Mouse (Mus musculus) frontal cortex, postnatal 10 days (tissue): Measurements from ENCODE around the gene Gcc1.

Experiments
- DNase-seq, 2 experiments: peaks; one replicate each; pipeline ENCODE4 v3.0.0; 2022; ENCODE audit warnings: low spot score in 2 of 2, mixed read lengths in 1 of 2

Gene Gcc1

GRCm38 (mm10) chr6:28422651-28423290 lies 5.4 kb downstream of the Gcc1 start:
- no peak for DNase-seq

DNA sequence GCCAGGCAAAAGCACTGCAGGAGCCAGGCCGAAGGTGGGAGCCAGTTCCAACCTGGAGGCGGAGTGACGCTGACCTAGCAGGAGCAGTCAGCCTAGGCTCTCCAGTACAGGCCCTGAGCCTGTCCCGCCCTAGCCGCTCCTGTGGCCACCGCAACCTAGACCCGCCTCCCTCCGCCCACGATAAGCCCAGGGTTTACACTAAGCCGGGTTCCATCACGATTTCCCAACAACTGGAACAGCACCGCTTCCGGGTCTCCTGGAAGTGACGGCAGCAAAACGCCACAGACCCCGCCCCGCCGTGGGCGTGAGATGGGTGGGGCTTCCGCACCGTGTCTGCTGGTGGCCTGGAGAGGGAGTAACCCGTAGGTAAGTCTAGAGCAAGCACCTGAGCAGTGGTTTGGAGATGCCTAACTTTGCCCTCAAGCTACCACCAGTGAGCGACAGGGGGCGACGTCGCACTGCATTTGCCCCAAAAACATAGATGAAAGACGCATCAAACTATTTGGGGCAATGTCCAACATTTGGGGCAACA lies 6.7 kb downstream of the Gcc1 start:
- peak; percentile 90 to 93 for DNase-seq

- no peak for DNase-seq
Measured at GRCm38 (mm10) chr6:28420865-28421264, 7.3 kb downstream of the Gcc1 start.

GRCm38 (mm10) chr6:28420361-28420760 lies 7.8 kb downstream of the Gcc1 start:
- no peak for DNase-seq

- no peak for DNase-seq
Measured at GRCm38 (mm10) chr6:28419673-28420072, 8.5 kb downstream of the Gcc1 start.

GRCm38 (mm10) chr6:28418449-28418848 lies 9.7 kb downstream of the Gcc1 start:
- DNase-seq: peak in 1 of 2 experiments; percentile 65

DNA sequence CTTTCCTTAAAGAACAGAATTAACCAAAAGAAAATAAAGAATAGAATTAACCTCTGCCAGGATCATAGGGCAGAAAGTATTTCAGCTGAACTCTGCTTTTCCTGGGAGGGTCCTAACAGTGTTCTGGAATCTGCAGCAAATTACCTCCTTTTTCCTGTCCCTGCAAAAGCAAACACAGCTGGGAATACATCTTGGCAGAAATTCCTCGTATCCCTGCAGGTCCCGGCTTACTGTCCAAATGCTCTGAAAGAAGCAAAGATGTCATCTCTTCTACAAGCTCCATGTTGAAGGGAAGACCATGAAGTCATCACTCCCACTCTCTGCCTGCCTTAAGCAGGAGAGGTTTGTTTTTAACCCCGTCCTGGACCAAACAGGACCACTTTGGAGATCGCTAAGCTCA lies 11.2 kb downstream of the Gcc1 start:
- DNase-seq: no peak

GRCm38 (mm10) chr6:28411236-28411635 lies 17.0 kb downstream of the Gcc1 start:
- DNase-seq: no peak

- DNase-seq: no peak
Measured at GRCm38 (mm10) chr6:28410053-28410452, 18.1 kb downstream of the Gcc1 start.

DNA sequence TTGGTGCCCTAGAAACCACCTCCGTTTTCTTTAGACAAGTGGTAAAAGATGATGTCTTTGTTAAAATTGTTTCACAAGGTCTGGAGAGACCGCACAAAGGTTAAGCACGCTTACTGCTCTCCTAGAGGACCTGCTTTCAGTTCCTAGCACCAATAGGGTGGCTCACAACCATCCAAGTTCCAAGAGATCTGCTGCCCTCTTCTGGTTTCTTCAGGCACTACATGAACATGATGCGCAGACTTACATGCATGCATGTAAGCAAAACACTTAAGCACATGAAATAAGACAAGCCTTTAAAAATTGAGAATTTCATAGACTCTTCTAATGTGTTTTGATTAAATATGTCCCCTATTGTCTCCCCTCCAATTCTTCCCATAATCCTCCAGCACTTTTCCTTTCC lies 28.4 kb downstream of the Gcc1 start:
- DNase-seq: no peak

DNA sequence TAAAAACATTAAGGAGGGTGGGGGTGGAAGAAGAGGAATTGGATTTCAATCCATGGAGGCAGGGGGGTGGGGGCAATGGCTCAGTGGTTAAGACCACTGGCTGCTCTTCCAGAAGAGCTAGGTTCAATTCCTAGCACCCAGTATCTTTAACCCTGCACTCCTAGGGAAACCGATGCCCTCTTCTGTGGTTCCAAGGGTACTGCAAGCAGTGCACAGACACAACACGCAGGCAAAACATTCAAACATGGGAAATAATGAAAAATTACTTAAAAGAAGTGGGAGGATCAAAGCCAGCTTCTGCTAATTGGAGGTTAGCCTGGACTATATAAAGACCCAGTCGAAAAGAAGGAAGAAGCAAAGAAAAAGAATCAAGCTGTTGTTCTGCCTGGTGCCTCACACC lies 29.5 kb downstream of the Gcc1 start:
- DNase-seq: no peak

- no peak for DNase-seq
Measured at GRCm38 (mm10) chr6:28397681-28398203, 30.4 kb downstream of the Gcc1 start, which contains the start of gene Zfp800. Gene Zfp800 (minus strand): TSS chr6:28398005.

DNA sequence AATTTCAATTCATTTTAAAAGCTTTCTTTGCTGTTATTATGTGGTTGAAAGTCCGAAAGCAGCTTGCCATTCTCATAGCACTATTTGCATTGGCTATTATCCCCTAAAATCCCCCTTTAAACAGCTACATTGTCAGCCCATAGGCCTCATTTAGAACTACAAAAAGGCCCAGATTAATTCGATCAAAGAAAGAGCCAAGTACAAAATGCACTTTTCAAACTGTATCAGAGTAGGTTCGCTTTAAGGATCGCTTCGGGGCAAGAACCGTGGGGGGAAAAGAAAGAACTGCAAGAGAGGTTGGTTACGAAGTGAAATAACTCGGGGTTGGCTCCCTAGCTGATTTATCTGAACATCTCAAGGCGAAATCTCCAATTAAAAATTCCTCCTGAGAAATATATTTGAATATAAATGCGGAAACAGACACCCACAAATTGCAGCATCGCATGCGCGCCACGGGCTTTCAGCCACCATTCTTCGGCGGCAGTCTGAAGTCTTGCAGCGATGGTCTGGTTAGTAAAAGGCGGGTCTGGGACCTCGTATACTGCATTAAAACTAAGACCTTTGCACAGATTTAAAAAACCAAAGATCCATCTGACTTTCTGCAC lies 31.2 kb downstream of the Gcc1 start:
- no peak for DNase-seq

DNA sequence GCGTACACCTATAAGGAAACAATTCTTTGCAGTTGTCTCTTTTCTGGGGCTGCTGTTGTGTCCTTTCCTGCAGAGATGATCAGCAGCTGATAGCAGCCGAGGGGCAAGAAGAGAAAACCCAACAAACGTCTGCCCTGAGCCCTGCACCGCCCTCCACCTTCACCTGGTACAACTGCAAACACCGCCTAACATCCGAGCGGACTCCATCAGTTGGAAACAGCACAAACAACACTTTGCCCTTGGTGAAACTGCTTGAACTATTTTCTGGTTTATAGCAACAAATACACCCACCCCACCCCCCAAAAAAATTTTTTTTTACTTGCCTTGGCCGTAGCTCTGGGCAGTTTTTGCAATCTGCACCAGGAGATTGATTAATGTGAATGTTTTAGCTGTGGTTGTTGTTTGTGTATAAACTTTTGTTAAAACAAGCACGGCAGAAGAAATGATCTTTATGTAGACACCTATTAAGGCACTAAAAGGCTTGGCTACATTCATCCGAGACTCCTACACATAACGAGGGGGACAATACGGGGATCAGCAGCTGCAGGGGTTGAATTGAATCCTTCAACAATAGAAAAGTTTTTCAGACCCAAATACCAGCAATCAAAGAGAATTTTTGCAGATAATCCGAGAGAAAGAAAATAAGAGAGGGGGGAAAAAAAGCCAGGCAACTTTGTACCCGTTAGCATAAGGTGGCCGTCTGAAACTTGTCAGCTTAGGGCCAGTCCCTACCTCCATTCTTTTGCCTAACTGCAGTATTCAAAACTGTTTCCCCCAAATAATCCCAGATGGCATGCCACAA lies 31.9 kb downstream of the Gcc1 start:
- DNase-seq: no peak

DNA sequence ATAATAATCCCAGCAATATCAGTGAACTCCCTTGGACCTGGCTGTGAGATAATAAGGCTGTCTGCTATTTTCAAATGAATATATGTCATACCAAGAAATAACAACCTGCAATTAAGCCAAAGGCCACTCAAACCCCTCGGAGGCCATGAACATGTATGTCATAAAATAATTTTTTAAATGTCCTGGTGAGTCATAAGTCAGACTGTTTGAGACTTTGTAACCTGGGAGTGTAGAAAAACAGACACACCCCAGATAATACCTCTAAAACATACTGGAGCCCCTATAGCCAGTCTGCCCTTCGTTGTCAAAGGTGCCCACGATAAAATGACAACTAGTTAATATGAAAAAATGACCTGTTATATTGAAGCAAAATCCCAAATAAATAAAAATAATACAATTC lies 39.2 kb downstream of the Gcc1 start:
- no peak for DNase-seq

GRCm38 (mm10) chr6:28385169-28385568 lies 43.0 kb downstream of the Gcc1 start:
- no peak for DNase-seq

GRCm38 (mm10) chr6:28381983-28382382 lies 46.2 kb downstream of the Gcc1 start:
- no peak for DNase-seq

- DNase-seq: no peak
Measured at GRCm38 (mm10) chr6:28369966-28370683, 58.1 kb downstream of the Gcc1 start.

DNA sequence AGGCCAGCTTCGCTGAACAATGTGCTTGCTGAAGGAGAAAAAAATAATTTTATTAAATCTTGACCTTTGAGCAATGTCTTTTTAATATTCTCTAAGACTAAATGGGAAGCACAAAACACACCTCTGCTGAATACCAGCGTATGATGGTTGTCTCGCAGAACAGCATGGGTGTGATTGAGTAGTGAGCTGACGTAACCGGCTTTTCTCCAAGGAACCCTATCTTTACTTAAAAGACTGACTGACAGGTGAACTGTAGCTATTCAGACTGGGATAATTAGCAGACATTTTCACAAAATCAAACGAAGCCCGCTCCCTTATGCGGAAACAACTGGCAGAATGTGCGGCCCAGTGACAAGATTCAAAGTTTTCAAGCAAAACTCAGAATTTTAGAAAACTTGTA lies 60.6 kb downstream of the Gcc1 start:
- DNase-seq: no peak
